Mouse (Mus musculus) skeletal muscle tissue, adult 2 months (tissue): Measurements from ENCODE around the gene Acsl1.

Source experiments
- DNase-seq: peaks from one replicate; pipeline ENCODE4 v3.0.0-alpha.2; 2012; ENCODE audit warnings: low read depth, low spot score

Acsl1 gene

DNA sequence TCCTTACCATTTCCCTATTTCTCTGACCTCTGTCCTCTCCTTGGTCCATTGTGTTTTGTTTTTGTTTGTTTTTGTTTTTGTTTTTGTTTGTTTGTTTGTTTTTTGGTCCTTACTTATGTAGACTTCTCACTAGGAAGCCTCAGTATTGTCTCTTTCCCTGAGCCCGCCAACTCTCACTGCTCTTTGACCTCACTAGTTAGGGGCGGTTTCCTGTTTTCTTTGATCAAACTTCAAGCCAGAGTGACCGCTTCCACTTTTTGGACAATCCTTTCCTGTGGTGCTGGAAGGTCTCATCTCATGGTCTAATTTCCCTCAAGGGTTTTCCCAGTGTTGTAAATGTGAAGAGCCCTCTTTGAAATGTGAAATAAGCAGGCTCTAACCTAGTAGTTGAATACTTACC lies 33.4 kb downstream of the Acsl1 start:
- DNase-seq, result no peak

- DNase-seq, result no peak
Measured at GRCm38 (mm10) chr8:46508488-46509395, 37.9 kb downstream of the Acsl1 start.

DNA sequence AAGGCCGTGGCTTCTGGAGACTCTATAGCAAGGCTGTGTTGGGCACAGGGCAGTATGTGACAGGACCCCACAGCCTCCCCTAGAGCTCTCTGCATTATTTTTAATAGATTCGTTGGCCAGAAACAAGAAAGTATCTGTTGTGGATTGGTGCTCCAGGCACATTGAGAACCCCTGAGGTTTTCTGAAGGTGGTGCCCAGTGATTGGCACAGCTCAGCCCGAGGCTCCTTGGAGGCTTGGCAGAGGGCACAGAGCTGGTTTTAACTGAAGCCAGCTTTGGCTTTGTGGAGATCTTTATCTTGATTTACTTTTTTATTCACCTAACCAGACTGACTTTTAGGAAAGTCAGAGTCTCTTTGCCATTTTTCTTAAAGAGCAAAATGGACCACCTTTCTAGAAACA lies 38.6 kb downstream of the Acsl1 start:
- DNase-seq, result no peak

DNA sequence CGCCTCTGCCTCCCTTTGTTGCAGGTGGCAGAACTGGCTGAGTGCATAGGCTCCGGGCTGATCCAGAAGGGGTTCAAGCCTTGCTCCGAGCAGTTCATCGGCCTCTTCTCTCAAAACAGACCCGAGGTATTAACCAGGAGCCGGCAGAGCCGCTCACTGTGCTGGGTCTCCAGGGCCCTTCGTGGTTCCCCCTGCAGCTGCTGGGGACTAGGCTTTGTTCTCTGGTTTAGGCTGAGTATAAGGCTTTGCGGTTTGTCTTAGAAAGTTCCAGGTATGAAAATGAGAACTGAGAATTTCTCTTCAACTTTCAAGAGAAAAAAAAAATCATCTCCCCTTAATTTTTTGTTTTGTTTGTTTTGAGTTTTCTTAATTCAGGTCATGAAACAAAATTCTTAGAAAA lies 40.5 kb downstream of the Acsl1 start:
- no peak for DNase-seq

- peak; percentile 34 for DNase-seq
Measured at GRCm38 (mm10) chr8:46512538-46512937, 41.7 kb downstream of the Acsl1 start.

DNA sequence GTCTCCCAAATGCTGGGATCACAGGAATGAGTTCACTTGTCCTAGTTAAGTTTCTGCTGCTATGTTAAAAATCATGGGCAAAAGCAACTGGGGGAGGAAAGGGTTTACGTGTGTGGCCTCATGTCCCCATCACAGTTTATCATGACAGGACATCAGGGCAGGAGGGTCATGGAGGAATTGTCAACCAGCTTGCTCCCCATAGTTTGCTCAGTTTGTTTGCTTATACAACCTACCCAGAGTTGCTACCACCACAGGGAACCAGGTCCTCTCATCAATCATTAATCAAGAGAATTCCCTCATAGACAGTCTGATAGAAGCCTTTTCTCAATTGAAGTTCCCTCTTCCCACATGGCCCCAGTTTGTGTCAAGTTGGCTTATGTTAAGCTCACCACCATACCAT lies 43.2 kb downstream of the Acsl1 start:
- no peak for DNase-seq

DNA sequence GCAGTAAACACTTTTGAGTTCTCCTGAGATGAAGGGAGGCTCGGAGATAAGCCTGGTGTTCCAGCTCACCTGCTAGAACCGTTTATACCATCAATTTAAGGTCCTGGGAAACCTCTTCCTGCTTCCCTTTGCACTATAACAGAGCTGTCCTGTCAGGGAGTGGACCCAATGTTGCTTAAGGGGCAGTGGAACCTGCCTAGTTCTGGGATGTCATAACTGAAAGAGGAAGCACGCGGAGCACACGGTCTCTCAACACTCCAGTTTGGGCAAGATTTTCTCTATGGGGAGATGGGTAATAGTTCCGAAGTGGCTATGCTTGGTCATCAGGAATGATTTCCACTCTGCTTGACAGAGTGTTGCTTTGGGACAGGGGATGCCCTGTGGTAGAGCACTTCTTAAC lies 49.8 kb downstream of the Acsl1 start:
- DNase-seq, result no peak

GRCm38 (mm10) chr8:46526098-46526497 lies 55.3 kb downstream of the Acsl1 start:
- no peak for DNase-seq

GRCm38 (mm10) chr8:46526821-46527220 lies 56.0 kb downstream of the Acsl1 start:
- no peak for DNase-seq

GRCm38 (mm10) chr8:46529508-46529907 lies 58.7 kb downstream of the Acsl1 start:
- no peak for DNase-seq

GRCm38 (mm10) chr8:46530541-46530940 lies 59.7 kb downstream of the Acsl1 start:
- no peak for DNase-seq

- DNase-seq, result no peak
Measured at GRCm38 (mm10) chr8:46533926-46534325, 63.1 kb downstream of the Acsl1 start.

GRCm38 (mm10) chr8:46539701-46540100 lies 68.9 kb downstream of the Acsl1 start:
- peak; percentile 78 for DNase-seq

GRCm38 (mm10) chr8:46543191-46543590 lies 72.4 kb downstream of the Acsl1 start:
- DNase-seq, result peak; percentile 59

- no peak for DNase-seq
Measured at GRCm38 (mm10) chr8:46543662-46544061, 72.8 kb downstream of the Acsl1 start.

DNA sequence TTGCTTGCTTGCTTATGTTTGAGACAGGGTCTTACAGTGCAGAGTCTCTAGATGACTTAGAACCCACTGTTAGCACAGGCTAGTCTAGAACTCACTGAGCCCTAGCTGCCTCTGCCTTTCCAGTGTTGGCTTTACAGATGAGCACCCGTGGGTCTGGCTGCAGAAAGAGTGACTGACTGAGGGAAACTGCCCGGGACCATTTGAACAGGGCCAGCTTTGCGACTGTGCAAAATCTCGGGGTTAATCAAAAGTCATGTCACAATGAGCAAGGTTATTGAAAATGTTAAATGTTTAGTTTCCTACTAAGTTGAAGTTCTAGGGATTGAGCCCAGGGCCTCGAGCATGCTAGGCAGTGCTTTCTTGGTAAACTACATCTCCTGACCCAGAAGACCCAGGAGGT lies 75.0 kb downstream of the Acsl1 start:
- DNase-seq, result no peak

- peak; percentile 48 for DNase-seq
Measured at GRCm38 (mm10) chr8:46546431-46547176, 75.8 kb downstream of the Acsl1 start.

DNA sequence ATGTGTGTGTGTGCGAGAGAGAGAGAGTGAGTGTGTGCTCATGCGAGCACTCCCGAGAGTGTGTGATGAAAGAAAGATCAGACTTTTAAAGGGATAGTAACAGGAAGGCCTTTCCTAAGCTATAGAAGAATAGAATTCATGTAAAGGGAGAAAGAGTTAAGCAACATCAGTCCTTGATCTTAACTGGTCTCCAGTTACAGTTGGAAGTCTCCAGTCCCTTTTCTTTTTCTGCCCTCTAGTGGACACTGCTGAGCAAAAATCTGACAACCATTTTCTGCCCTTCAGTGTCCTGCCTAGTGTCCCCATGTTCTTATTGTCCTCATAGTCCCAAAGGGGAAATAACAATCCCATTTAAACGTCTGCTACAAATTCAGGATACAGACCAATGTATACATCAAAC lies 76.4 kb downstream of the Acsl1 start:
- DNase-seq, result peak; percentile 71

DNA sequence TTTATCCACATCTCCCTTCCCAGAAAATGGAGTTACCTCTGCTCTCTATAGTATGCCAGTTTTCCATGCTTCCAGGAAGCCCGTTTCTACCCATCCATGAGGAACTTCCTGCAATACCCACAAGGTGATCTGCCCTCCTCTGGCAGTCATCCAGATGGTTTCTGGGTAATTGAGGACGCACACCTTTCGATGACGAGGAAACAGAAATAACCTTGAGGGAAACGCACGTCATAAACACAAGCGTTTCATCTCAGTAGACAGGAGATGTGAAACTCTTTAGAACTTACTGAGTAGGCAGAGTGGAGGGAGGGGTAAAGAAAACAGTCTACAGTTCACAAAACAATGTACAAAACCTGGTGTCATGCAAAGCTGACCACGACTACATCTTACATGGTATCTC lies 79.2 kb downstream of the Acsl1 start:
- DNase-seq, result no peak

GRCm38 (mm10) chr8:46551029-46551428 lies 80.2 kb downstream of the Acsl1 start:
- no peak for DNase-seq

GRCm38 (mm10) chr8:46551615-46552440 lies 81.0 kb downstream of the Acsl1 start, which contains the start of gene Cenpu:
Gene Cenpu, plus strand, starts transcription at chr8:46552028.
- DNase-seq, result peak; percentile 99

DNA sequence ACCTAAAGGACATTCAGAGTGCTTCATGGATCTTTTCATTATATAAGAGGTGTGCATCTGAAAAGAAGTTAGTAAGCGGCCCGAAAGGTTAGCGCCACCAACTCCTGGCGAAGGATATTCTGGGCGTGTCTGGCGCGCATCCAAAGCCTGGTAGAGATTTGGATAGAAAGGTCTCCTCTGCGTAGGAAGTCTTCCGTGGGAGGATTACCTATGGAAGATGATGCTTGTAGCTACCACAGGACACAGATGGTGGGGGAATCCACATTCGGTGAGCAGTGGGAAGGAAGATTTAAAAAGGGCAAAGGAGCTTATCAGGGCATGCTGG lies 81.6 kb downstream of the Acsl1 start:
- no peak for DNase-seq
